Mouse (Mus musculus): ENCODE results near the gene Lingo1. TPM values are rescaled to one million over a fixed set of nuclear protein-coding genes. Genes with fewer than 3 reads are reported as not detected.
A peak's percentile ranks its signal among the peaks of the same experiment; 100 is the strongest.

The Lingo1 gene
- polyA plus RNA-seq, 1 experiment from 2014 or later: 4.5 TPM

- Histone ChIP-seq H3K27ac (no peak overlapping the region), H3K36me3 (no peaks in the 10 kb centered on the region), H3K4me2 (no peak overlapping the region), H3K9ac (no peak overlapping the region), H3K27me3 (peaks cover 4% of the 10 kb centered on the region; the same call in 1 of the 2 replicates), H3K4me1 (peaks cover 12% of the 10 kb centered on the region), H3K9me3 (no peaks in the 10 kb centered on the region), H3K4me3 (no peak overlapping the region)
- 57% methylated on average over 6 of the region's 6 CpGs for WGBS
- ATAC-seq (ENCODE audit: insufficient number of reproducible peaks, low FRiP score, low TSS enrichment, low read depth): no peak
Measured at GRCm38 (mm10) chr9:56657996-56658398, 138.3 kb downstream of the Lingo1 start.

- Histone ChIP-seq H3K9ac (no peak overlapping the region), H3K4me1 (peaks cover 12% of the 10 kb centered on the region), H3K4me2 (0 out of 2 replicates have a peak overlapping the region, but pooled peaks have one; percentile 19), H3K36me3 (no peaks in the 10 kb centered on the region), H3K27me3 (peaks cover 4% of the 10 kb centered on the region; the same call in 1 of the 2 replicates), H3K27ac (0 out of 2 replicates have a peak overlapping the region, but pooled peaks have one; percentile 7), H3K9me3 (no peaks in the 10 kb centered on the region), H3K4me3 (no peak overlapping the region)
- ATAC-seq (ENCODE audit: insufficient number of reproducible peaks, low FRiP score, low TSS enrichment, low read depth): no peak
- 42% methylated on average over 16 of the region's 16 CpGs for WGBS
Measured at GRCm38 (mm10) chr9:56656766-56657542, 139.3 kb downstream of the Lingo1 start.

DNA sequence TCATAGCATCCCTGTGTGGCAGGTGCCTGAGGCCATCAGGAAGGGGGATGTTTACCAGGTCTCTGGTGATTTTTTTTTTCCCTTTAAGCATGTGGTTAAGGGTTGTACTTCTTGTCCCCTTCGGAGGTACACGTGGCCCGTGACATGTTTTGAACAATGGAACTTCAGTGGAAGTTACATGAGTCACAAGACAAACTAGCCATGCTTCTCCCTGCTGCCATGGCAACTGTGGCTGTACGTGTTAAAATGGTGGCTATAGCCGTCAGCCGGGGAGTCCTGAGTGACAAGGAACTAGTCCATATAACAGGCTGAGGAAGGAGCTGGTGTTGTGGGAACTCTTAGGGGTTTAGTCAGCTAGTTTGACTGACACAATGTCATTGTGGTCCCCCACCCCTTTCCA is 141.1 kb downstream of the Lingo1 start:
- WGBS: 56% methylated on average over 6 of the region's 6 CpGs
- no peak overlapping the region for H3K4me2 ChIP-seq
- H3K4me3 ChIP-seq: no peak overlapping the region
- H3K27me3 ChIP-seq: peaks cover 4% of the 10 kb centered on the region; the same call in 1 of the 2 replicates
- H3K36me3 ChIP-seq: no peaks in the 10 kb centered on the region
- H3K9ac ChIP-seq: no peak overlapping the region
- H3K27ac ChIP-seq: no peak overlapping the region
- H3K4me1 ChIP-seq: peaks cover 12% of the 10 kb centered on the region
- no peak for ATAC-seq (ENCODE audit: insufficient number of reproducible peaks, low FRiP score, low TSS enrichment, low read depth)
- no peaks in the 10 kb centered on the region for H3K9me3 ChIP-seq

DNA sequence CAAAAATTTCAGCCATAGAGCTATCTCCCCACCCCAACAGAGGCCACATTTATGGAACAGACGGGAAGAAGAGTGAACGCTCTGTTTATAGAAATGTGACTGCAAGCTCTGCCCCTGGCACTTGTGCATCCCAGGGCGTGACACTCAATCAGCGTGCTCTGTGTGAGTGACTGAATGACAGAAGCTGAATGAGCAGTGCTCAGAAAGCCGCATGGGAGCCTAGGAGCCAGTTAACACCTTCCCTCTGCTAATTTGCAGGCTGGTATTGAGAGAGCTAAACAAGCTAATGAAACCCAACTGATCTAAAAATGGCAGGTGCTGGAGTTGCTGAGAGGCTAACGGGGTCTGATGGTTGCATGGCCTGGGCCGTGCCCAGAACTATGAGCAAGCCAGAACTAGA is 143.7 kb downstream of the Lingo1 start:
- Histone ChIP-seq H3K4me1 (peaks cover 11% of the 10 kb centered on the region), H3K4me3 (no peak overlapping the region), H3K27me3 (no peaks in the 10 kb centered on the region), H3K9me3 (no peaks in the 10 kb centered on the region), H3K27ac (no peak overlapping the region), H3K36me3 (no peaks in the 10 kb centered on the region), H3K9ac (no peak overlapping the region), H3K4me2 (no peak overlapping the region)
- ATAC-seq (ENCODE audit: insufficient number of reproducible peaks, low FRiP score, low TSS enrichment, low read depth): no peak
- WGBS: 50% methylated on average over 7 of the region's 7 CpGs

GRCm38 (mm10) chr9:56651586-56651985 is 144.7 kb downstream of the Lingo1 start:
- Histone ChIP-seq H3K27ac (no peak overlapping the region), H3K4me3 (no peak overlapping the region), H3K4me1 (peaks cover 2% of the 10 kb centered on the region), H3K9me3 (no peaks in the 10 kb centered on the region), H3K27me3 (peaks cover 4% of the 10 kb centered on the region), H3K36me3 (no peaks in the 10 kb centered on the region), H3K4me2 (no peak overlapping the region), H3K9ac (no peak overlapping the region)
- WGBS: 47% methylated on average over 2 of the region's 2 CpGs
- no peak for ATAC-seq (ENCODE audit: insufficient number of reproducible peaks, low FRiP score, low TSS enrichment, low read depth)

DNA sequence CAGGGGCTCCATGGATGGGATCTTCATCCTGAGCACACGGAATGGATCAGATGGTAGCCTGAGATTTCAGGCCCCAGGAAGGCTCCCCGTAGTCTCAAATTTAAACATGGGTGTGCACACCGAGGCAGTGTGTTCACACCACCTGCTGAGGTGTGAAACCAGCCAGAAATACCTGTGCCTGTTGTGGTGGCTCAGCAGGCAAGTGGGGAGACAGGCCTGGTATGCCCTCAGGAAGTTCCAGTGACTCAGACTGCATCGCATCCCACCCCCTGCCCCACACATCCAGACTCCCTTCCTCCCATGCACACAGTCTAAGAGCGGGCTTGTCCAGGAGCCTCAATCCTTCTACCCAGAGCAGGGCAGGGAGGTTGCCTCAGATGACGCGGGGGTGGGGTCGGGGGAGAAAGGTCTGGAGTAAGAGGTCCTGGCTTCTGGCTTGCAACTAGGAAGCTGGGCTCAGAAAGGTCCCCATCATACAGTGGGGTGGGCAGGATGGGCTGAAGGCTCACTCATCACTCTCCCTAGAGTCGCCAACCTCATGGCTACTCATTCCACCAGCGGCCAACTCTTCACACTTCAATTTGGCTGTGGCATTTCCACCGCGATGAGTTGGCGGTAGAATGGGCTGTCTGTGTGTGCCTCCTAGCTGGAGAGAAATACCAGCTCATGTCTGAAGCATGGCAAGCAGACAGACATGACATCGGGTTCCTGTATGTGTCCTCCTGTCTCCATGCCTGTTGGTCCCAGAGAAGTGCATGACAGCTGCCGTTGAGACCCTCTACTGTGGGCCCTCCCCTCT is 149.8 kb downstream of the Lingo1 start:
- H3K9ac ChIP-seq: no peak overlapping the region
- no peak for ATAC-seq (ENCODE audit: insufficient number of reproducible peaks, low FRiP score, low TSS enrichment, low read depth)
- no peaks in the 10 kb centered on the region for H3K9me3 ChIP-seq
- no peaks in the 10 kb centered on the region for H3K36me3 ChIP-seq
- H3K4me3 ChIP-seq: no peak overlapping the region
- 84% methylated on average over 15 of the region's 15 CpGs for WGBS
- peaks cover 29% of the 10 kb centered on the region for H3K27me3 ChIP-seq
- H3K4me2 ChIP-seq: no peak overlapping the region
- no peak overlapping the region for H3K27ac ChIP-seq
- peaks cover 7% of the 10 kb centered on the region for H3K4me1 ChIP-seq

- no peak overlapping the region for H3K9ac ChIP-seq
- peaks cover 7% of the 10 kb centered on the region for H3K4me1 ChIP-seq
- H3K9me3 ChIP-seq: no peaks in the 10 kb centered on the region
- WGBS: 35% methylated on average over 5 of the region's 5 CpGs
- no peaks in the 10 kb centered on the region for H3K36me3 ChIP-seq
- peaks cover 54% of the 10 kb centered on the region for H3K27me3 ChIP-seq
- no peak overlapping the region for H3K4me2 ChIP-seq
- H3K27ac ChIP-seq: no peak overlapping the region
- no peak for ATAC-seq (ENCODE audit: insufficient number of reproducible peaks, low FRiP score, low TSS enrichment, low read depth)
- no peak overlapping the region for H3K4me3 ChIP-seq
Measured at GRCm38 (mm10) chr9:56643474-56643873, 152.8 kb downstream of the Lingo1 start.

DNA sequence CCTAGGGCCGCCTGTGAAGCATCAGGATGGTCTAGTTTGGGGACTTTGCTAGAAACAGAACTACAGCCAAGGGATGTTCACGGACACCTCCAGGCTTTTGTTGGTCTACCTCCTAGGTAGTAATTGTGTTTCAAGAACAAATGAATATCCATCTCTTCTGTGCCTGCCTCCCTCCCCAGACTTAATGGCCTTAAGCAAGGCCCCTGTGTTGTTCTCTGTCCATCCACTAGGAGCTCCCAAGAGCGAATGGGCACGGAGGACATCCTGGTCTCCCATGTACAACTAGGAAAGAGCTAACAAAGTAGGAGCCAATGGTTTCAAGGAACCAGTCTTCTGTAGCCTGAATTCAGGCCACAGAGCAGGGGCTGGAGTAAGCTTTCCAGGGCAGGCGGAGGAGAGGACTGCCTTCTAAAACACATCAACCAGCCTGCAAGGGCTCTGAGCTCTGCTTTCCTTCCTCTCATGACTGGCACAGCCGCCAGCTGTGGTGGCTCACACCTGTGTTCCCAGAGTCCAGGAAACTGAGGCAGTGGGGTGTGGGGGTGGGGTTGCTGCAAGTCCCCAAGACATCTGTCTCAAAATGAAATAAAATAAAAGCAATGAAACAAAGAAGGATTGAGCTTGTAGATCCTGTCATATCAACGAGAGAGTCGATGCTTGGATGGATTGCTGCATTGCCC is 157.9 kb downstream of the Lingo1 start:
- H3K4me1 ChIP-seq: peaks cover 41% of the 10 kb centered on the region
- H3K9ac ChIP-seq: no peak overlapping the region
- H3K4me2 ChIP-seq: no peak overlapping the region
- H3K4me3 ChIP-seq: no peak overlapping the region
- H3K27ac ChIP-seq: no peak overlapping the region
- 54% methylated on average over 8 of the region's 8 CpGs for WGBS
- ATAC-seq (ENCODE audit: insufficient number of reproducible peaks, low FRiP score, low TSS enrichment, low read depth): no peak
- no peaks in the 10 kb centered on the region for H3K9me3 ChIP-seq
- no peaks in the 10 kb centered on the region for H3K36me3 ChIP-seq
- H3K27me3 ChIP-seq: peaks cover 85% of the 10 kb centered on the region

- no peaks in the 10 kb centered on the region for H3K9me3 ChIP-seq
- peak overlapping the region; percentile 47 for H3K4me2 ChIP-seq
- H3K4me1 ChIP-seq: peaks cover 38% of the 10 kb centered on the region
- no peak overlapping the region for H3K27ac ChIP-seq
- no peaks in the 10 kb centered on the region for H3K36me3 ChIP-seq
- H3K27me3 ChIP-seq: peaks cover 83% of the 10 kb centered on the region
- ATAC-seq (ENCODE audit: insufficient number of reproducible peaks, low FRiP score, low TSS enrichment, low read depth): no peak
- H3K9ac ChIP-seq: no peak overlapping the region
- WGBS: 2% methylated on average over 29 of the region's 29 CpGs
- H3K4me3 ChIP-seq: peak overlapping the region; percentile 25
Measured at GRCm38 (mm10) chr9:56637403-56637857, 158.8 kb downstream of the Lingo1 start.

GRCm38 (mm10) chr9:56636766-56637402 is 159.4 kb downstream of the Lingo1 start:
- no peaks in the 10 kb centered on the region for H3K36me3 ChIP-seq
- peak overlapping the region; percentile 47 for H3K4me2 ChIP-seq
- H3K4me1 ChIP-seq: peaks cover 38% of the 10 kb centered on the region
- WGBS: 44% methylated on average over 11 of the region's 11 CpGs
- peaks cover 80% of the 10 kb centered on the region for H3K27me3 ChIP-seq
- H3K27ac ChIP-seq: no peak overlapping the region
- ATAC-seq (ENCODE audit: insufficient number of reproducible peaks, low FRiP score, low TSS enrichment, low read depth): no peak
- peak overlapping the region; percentile 25 for H3K4me3 ChIP-seq
- no peaks in the 10 kb centered on the region for H3K9me3 ChIP-seq
- H3K9ac ChIP-seq: no peak overlapping the region

DNA sequence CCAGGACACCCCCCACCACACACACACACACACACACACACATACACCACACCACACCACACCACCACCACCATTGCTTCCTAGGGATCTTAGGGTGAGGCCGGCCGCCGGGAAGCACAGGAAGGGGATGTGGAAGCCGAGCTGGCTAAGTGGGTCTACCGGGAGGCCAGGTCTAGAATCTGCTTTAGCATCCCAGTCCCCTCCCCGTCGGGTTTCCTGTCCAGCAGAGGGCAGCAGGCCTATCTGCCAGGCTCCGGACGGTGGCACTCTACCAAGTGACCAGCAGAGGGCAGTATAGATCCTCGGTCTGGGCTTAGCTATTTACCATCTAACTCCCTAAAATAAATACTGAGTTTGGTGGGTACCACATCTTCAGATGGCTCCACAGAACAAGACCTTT is 160.1 kb downstream of the Lingo1 start:
- H3K27ac ChIP-seq: no peak overlapping the region
- H3K4me3 ChIP-seq: peak overlapping the region; percentile 69
- H3K27me3 ChIP-seq: peaks cover 76% of the 10 kb centered on the region
- H3K4me1 ChIP-seq: peaks cover 38% of the 10 kb centered on the region
- peak overlapping the region; percentile 98 for H3K4me2 ChIP-seq
- no peaks in the 10 kb centered on the region for H3K9me3 ChIP-seq
- ATAC-seq (ENCODE audit: insufficient number of reproducible peaks, low FRiP score, low TSS enrichment, low read depth): peak; percentile 15; the same call in 1 of the 2 replicates
- H3K36me3 ChIP-seq: no peaks in the 10 kb centered on the region
- WGBS: 1% methylated on average over 10 of the region's 10 CpGs
- no peak overlapping the region; the same call in 1 of the 2 replicates for H3K9ac ChIP-seq

Measured in limb, embryonic 15.5 days (tissue).